Mouse (Mus musculus): ENCODE results near the gene Mrgbp. TPM values are rescaled to one million over a fixed set of nuclear protein-coding genes. Genes with fewer than 3 reads are reported as not detected.

The Mrgbp gene
- 50.7 and 53.6 TPM in 2 replicates for polyA plus RNA-seq (2015; fragmentation: Nextera tagmentation; extraction: Ambion mirVana)

DNA sequence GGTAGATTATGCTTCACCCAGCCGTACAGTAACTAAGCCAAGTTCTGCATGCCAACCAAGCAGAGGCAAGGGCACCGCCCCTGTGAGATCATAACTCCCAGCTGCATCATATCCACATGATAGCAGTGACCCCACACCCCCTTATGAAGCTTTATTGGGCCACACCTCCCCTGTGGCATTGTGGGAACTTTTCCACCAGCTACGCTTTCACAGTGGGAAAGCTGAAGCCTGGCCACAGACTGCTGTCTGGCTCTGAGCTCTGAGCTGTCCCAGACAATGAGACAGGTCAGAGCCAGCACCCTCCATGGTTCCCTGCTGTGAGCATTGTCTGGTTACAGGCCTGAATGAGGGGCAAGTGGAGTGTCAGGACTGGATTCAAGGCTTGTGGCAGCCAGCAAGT is at the start of gene Mrgbp:
Gene Mrgbp, plus strand, starts transcription at position 303 of the 400 bp plus-strand sequence.
- Histone ChIP-seq H3K36me3 (ENCODE audit: poor library complexity, severe bottlenecking) (peaks cover 18% of the 10 kb centered on the region), H3K4me2 (no peak within 1 kb of the TSS), H3K9ac (0 out of 2 replicates have a peak within 1 kb of the TSS, but pooled peaks have one; percentile 94), H3K4me1 (peaks cover 21% of the 10 kb centered on the region), H3K27me3 (peaks cover 6% of the 10 kb centered on the region; the same call in 1 of the 2 replicates), H3K27ac (no peak within 1 kb of the TSS), H3K9me3 (replicated peaks) (no peaks in the 10 kb centered on the region), H3K4me3 (no peak within 1 kb of the TSS)
- 76% methylated on average over 3 of the region's 3 CpGs for WGBS
- ATAC-seq: no peak

DNA sequence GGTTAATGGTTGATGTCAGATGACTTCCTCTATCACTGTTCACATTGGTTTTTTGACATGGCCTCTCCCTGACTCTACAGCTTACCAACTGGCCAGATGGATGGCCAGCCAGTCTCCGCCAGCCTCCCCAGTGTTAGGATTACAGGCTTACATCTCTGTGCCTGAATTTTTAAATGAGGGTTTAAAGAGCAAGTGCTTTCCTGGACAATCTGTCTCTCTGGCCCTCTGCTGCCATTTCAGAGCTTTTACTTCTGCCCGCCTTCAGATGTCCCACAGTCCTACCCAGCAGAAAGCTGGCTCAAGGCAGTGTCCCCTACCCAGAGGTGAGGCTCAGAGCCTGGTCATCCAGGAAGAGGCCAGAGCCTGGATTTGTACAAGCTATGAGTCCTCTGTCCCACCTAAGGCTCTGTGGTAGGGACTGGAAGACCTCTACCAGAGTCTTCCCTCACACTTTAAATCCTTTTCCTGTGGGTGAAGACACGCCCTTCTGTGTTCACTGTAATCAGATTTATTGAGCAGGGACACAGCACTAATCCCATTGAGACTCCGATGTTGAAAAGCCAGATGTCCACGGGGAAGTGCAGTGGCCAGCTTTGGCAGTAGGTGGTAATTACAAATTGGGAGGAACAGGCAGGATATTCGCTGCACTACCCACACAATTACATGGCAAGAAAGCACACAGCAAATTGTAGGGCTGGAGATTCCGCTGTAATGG is 49.3 kb upstream of the Mrgbp start:
- WGBS: 38% methylated on average over 7 of the region's 7 CpGs
- Histone ChIP-seq H3K9me3 (replicated peaks) (no peaks in the 10 kb centered on the region), H3K4me1 (peaks cover 58% of the 10 kb centered on the region), H3K4me2 (no peak overlapping the region), H3K36me3 (ENCODE audit: poor library complexity, severe bottlenecking) (no peaks in the 10 kb centered on the region), H3K4me3 (no peak overlapping the region), H3K27ac (peak overlapping the region; percentile 46; the same call in 1 of the 2 replicates), H3K9ac (no peak overlapping the region), H3K27me3 (peaks cover 24% of the 10 kb centered on the region; the same call in 1 of the 2 replicates)
- no peak for ATAC-seq

DNA sequence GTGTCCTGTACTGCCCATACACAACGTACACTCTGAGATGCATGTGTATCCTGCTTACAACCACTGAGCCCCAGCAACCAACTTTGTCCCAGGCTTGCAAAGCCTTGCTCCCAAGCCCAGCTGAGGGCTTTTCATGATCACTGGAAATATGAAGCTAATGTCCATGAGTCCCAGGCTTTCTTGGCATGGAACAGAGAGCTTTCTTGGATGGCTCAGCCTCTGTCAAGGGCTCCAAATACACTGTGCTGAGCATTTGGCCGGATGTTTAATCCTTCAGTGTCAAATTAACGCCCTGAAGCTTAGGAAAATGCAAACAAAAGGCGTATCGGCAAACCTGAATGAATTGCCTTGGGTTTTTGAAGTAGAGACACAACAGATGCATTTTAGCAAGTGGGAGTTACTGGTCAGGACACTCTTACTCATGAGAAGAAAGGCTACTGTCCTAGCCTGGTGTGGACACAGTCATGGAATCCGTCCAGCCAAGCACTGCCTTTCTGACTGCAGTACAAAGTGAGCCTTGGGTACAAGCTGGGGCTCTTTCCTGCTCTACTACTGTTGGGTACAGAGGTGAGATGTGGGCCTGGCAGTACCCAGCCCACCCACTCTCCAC is 48.6 kb upstream of the Mrgbp start:
- H3K4me1 ChIP-seq: peaks cover 56% of the 10 kb centered on the region
- no peaks in the 10 kb centered on the region for H3K9me3 ChIP-seq (replicated peaks)
- H3K27ac ChIP-seq: peak overlapping the region; percentile 57; the same call in 1 of the 2 replicates
- no peaks in the 10 kb centered on the region for H3K36me3 ChIP-seq (ENCODE audit: poor library complexity, severe bottlenecking)
- H3K4me2 ChIP-seq: no peak overlapping the region
- H3K4me3 ChIP-seq: no peak overlapping the region
- H3K27me3 ChIP-seq: peaks cover 21% of the 10 kb centered on the region; the same call in 1 of the 2 replicates
- ATAC-seq: no peak
- 15% methylated on average over 6 of the region's 6 CpGs for WGBS
- no peak overlapping the region for H3K9ac ChIP-seq

DNA sequence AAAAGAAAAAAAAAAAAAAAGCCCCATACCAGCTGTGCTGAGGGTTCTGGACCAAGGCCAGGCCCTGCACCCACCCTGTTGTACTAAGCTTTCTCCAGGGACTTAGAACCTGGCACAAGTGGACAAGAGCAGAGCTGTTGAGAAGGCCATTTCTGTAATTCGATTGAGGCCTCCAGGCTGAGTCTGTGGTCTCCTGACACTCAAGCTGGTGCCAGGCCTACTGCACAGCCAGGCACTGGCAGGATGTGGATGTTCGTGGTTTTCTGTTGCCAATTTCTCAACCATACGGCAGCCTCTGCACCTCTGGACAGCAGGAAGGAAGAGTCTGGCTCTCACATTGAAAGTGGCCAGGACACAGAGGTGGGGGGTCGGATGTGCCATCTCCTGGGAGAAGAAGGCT is 47.9 kb upstream of the Mrgbp start:
- H3K4me1 ChIP-seq: peaks cover 48% of the 10 kb centered on the region
- H3K36me3 ChIP-seq (ENCODE audit: poor library complexity, severe bottlenecking): no peaks in the 10 kb centered on the region
- no peak overlapping the region for H3K27ac ChIP-seq
- H3K4me2 ChIP-seq: no peak overlapping the region
- peaks cover 17% of the 10 kb centered on the region; the same call in 1 of the 2 replicates for H3K27me3 ChIP-seq
- no peak for ATAC-seq
- no peaks in the 10 kb centered on the region for H3K9me3 ChIP-seq (replicated peaks)
- WGBS: 78% methylated on average over 4 of the region's 4 CpGs
- no peak overlapping the region for H3K9ac ChIP-seq
- H3K4me3 ChIP-seq: no peak overlapping the region

DNA sequence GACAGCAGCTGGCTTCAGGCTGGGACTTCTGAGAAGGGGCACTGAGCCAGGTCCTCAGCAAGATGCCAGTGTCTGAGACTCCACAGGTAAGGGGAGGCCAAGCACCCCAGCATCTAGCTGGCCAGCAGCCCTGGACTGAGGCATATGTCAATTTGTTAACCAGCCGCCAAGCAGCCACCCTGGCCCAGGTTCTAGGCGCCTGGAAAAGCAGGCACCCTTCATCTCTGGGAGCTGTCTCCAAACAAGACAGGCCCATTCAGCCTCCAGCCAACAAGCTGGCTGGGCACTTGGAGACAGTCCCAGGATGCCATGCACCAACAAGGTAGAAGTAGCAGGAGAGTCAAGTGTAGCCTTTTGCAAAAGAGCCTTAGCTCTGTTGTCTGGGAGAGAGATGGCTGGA is 37.4 kb upstream of the Mrgbp start:
- Histone ChIP-seq H3K9me3 (replicated peaks) (0 out of 2 replicates have a peak, but pooled peaks cover 4% of the 10 kb centered on the region), H3K4me1 (peaks cover 23% of the 10 kb centered on the region), H3K36me3 (ENCODE audit: poor library complexity, severe bottlenecking) (no peaks in the 10 kb centered on the region), H3K9ac (no peak overlapping the region), H3K4me3 (no peak overlapping the region), H3K4me2 (no peak overlapping the region), H3K27me3 (no peaks in the 10 kb centered on the region), H3K27ac (no peak overlapping the region)
- WGBS: 91% methylated on average over 2 of the region's 2 CpGs
- ATAC-seq: no peak

DNA sequence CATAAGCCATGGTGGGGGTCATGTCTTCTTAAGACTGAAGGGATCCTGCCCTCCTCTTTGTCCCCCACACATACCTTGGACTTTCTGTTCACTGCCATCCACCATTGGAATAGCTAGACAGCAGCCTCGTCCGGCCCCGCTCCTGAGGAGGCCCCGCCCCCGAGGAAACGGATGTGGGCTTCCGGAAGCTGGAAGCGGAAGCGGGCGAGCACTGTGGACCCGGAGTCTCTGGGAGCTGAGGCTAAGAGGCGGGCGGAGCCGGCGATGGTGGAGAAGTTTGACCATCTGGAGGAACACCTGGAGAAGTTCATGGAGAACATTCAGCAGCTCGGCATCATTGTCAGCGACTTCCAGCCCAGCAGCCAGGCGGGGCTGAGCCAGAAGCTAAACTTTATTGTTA is 36.1 kb upstream of the Mrgbp start:
- H3K27ac ChIP-seq: no peak overlapping the region
- WGBS: 89% methylated on average over 18 of the region's 18 CpGs
- no peak overlapping the region for H3K9ac ChIP-seq
- no peak overlapping the region for H3K4me2 ChIP-seq
- H3K27me3 ChIP-seq: no peaks in the 10 kb centered on the region
- H3K4me3 ChIP-seq: no peak overlapping the region
- 0 out of 2 replicates have a peak, but pooled peaks cover 4% of the 10 kb centered on the region for H3K9me3 ChIP-seq (replicated peaks)
- no peaks in the 10 kb centered on the region for H3K36me3 ChIP-seq (ENCODE audit: poor library complexity, severe bottlenecking)
- H3K4me1 ChIP-seq: peaks cover 23% of the 10 kb centered on the region
- no peak for ATAC-seq

DNA sequence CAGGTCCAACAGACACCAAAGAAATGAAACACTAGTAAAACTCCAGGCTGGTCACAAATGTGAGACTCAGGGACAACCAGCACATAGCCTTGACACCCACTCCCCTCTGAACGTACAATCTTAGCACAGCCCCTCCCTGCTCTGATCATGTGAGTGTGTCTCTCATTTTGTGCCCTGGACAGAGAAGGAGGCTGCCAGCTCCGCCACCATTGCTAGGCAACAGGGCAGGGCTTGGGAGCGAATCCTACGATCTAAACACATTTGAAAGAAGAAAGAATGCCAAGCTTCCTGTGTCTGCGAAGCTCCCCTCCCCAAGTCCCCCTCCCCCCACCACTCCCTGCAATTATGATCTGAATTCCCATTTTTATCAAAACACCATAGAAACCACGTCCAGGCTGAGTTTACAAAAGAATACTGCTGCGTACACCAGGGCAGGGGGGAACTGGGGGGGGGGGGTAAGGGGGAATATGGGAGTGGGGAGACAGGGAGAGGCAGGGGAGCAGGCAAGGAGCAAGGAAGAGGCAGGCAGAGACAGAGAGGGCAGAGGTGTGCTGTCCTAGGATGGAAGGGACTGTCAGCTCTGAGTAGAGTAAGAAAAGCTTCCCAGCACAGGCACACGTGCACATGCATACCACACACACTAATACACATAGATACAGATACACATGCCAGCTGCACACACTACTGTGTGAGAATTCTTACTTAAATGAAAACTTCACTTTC is 33.6 kb upstream of the Mrgbp start:
- H3K36me3 ChIP-seq (ENCODE audit: poor library complexity, severe bottlenecking): no peaks in the 10 kb centered on the region
- H3K27ac ChIP-seq: peak overlapping the region; percentile 76
- H3K9ac ChIP-seq: 0 out of 2 replicates have a peak overlapping the region, but pooled peaks have one; percentile 26
- 7% methylated on average over 8 of the region's 8 CpGs for WGBS
- H3K9me3 ChIP-seq (replicated peaks): 0 out of 2 replicates have a peak, but pooled peaks cover 4% of the 10 kb centered on the region
- ATAC-seq: peak; percentile 88
- H3K4me3 ChIP-seq: peak overlapping the region; percentile 14; the same call in 1 of the 2 replicates
- H3K27me3 ChIP-seq: no peaks in the 10 kb centered on the region
- H3K4me1 ChIP-seq: peaks cover 23% of the 10 kb centered on the region
- peak overlapping the region; percentile 46 for H3K4me2 ChIP-seq

DNA sequence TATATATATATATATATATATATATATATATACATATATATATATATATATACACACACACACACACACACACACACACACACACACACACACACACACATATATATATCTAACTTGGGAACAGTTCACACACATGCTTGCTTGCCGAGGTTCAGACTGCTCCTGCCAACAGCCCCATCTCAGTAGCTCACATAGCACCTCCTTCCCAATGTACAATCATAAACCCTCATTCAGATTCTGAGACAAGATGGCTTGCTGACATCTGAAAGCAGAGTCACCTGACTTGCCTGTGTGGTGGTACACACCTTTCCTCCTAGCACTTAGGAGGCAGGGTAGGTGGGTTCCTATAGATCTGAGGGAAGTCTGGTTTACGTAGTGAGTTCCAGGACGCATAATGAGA is 28.8 kb upstream of the Mrgbp start:
- Histone ChIP-seq H3K27ac (no peak overlapping the region), H3K9me3 (replicated peaks) (no peaks in the 10 kb centered on the region), H3K27me3 (no peaks in the 10 kb centered on the region), H3K9ac (no peak overlapping the region), H3K4me1 (peaks cover 11% of the 10 kb centered on the region), H3K36me3 (ENCODE audit: poor library complexity, severe bottlenecking) (no peaks in the 10 kb centered on the region), H3K4me3 (no peak overlapping the region), H3K4me2 (no peak overlapping the region)
- ATAC-seq: no peak
- 66% methylated on average over 3 of the region's 3 CpGs for WGBS

DNA sequence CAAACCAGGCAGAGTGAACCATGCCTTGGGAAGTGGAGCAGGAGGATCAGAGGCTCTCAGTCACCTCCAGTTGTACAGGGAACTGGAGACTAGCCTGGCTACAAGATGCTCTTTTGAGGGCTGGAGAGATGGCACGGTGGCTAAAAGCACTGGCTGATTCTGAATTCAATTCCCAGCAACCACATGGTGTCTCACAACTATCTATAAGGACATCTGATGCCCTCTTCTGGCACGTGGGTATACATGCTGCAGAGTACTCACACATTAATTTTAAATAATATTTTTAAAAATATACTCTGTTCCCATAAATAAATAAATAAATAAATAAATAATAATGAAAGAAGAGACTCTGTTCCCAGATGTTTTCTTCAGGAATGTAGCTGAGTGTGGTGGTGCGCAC is 25.9 kb upstream of the Mrgbp start:
- H3K9me3 ChIP-seq (replicated peaks): no peaks in the 10 kb centered on the region; the same call in 1 of the 2 replicates
- H3K27ac ChIP-seq: no peak overlapping the region
- WGBS: 44% methylated on average over 3 of the region's 3 CpGs
- no peak overlapping the region for H3K4me3 ChIP-seq
- H3K27me3 ChIP-seq: no peaks in the 10 kb centered on the region
- H3K4me1 ChIP-seq: no peaks in the 10 kb centered on the region
- H3K9ac ChIP-seq: no peak overlapping the region
- H3K4me2 ChIP-seq: no peak overlapping the region
- H3K36me3 ChIP-seq (ENCODE audit: poor library complexity, severe bottlenecking): no peaks in the 10 kb centered on the region
- ATAC-seq: no peak

DNA sequence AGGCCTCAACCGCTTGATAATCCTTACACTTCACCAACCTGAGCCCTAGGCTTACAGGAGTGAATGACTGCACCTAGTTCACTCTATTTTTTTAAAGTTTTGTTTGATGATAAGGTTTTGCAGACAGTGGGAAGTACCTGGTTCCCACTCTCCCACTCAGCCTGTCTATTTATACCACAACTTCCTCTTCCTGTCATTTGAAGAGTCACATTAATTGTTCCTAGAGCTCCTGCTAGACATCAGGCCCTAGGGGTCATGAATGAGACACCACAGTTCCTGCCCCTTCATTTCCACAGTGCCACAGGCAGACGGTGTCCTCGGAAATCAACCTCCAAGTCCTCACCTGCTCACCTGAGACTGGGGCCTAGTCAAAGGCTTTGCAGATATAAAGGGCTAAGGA is 24.6 kb upstream of the Mrgbp start:
- 91% methylated on average over 3 of the region's 3 CpGs for WGBS

DNA sequence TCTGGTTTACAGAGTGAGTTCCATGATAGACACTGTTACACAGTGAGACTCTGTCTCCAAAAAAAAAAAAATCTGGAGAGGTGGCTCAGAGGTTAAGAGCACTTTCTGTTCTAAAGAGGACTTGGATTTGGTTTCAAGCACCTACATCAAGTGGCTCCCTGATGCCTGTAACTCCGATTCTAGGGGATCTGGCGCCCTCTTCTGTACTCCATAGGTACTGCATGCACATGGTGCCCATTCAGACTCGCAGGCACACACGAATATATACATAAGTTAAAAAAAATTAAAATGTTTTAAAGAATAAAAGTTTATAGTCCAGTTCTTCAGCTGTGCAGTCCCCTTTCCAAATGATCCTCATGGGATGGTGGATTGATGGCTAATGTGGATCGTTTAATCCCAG is 20.9 kb upstream of the Mrgbp start:
- Histone ChIP-seq H3K9me3 (replicated peaks) (no peaks in the 10 kb centered on the region; the same call in 1 of the 2 replicates), H3K4me3 (no peak overlapping the region), H3K4me2 (no peak overlapping the region), H3K9ac (no peak overlapping the region), H3K27me3 (peaks cover 10% of the 10 kb centered on the region; the same call in 1 of the 2 replicates), H3K27ac (no peak overlapping the region), H3K36me3 (ENCODE audit: poor library complexity, severe bottlenecking) (no peaks in the 10 kb centered on the region), H3K4me1 (peaks cover 7% of the 10 kb centered on the region)
- ATAC-seq: no peak
- WGBS: 57% methylated on average over 5 of the region's 5 CpGs

More for the DNA sequence above, 24.6 kb upstream of the Mrgbp start:
- H3K27me3 ChIP-seq: peaks cover 4% of the 10 kb centered on the region; the same call in 1 of the 2 replicates
- H3K9ac ChIP-seq: no peak overlapping the region
- no peaks in the 10 kb centered on the region for H3K36me3 ChIP-seq (ENCODE audit: poor library complexity, severe bottlenecking)
- no peaks in the 10 kb centered on the region; the same call in 1 of the 2 replicates for H3K9me3 ChIP-seq (replicated peaks)
- no peak overlapping the region for H3K27ac ChIP-seq
- no peak overlapping the region for H3K4me3 ChIP-seq
- no peak for ATAC-seq
- H3K4me2 ChIP-seq: no peak overlapping the region
- H3K4me1 ChIP-seq: no peaks in the 10 kb centered on the region

DNA sequence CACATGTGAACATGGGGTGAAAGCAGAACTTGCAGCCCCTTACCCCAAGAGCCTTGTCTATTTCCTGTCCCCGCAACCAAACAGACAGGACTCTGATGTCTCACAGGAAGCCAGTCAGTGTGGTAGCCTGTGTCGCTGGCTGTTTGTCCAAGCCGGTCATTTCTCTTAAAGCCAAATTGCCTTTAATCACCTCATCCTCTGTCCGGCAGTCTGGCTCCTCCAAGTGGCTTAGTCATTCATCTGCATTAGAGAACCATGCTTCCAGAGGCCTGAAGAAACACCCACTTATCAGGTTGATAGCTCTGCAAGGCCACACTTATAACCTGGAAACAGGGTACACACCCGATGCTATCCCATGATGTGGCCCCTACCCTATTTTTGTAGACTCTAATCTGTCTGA is 19.0 kb upstream of the Mrgbp start:
- Histone ChIP-seq H3K4me3 (no peak overlapping the region), H3K27me3 (peaks cover 10% of the 10 kb centered on the region; the same call in 1 of the 2 replicates), H3K4me1 (peaks cover 7% of the 10 kb centered on the region), H3K9ac (no peak overlapping the region), H3K9me3 (replicated peaks) (no peaks in the 10 kb centered on the region; the same call in 1 of the 2 replicates), H3K36me3 (ENCODE audit: poor library complexity, severe bottlenecking) (no peaks in the 10 kb centered on the region), H3K27ac (no peak overlapping the region), H3K4me2 (no peak overlapping the region)
- WGBS: 81% methylated on average over 5 of the region's 5 CpGs
- no peak for ATAC-seq

Measured in forebrain, embryonic 13.5 days (tissue).